Mouse (Mus musculus) midbrain, postnatal 0 days (tissue): ENCODE results near the gene Capns1. TPM values are rescaled to one million over a fixed set of nuclear protein-coding genes. Genes with fewer than 3 reads are reported as not detected.

ENCODE experiments used
- ATAC-seq: fragments of 200-750 bp; cut with Nextera tagmentation; 2 replicates; pipeline ENCODE4 v1.8.0; 2017; ENCODE audit warnings: moderate number of reproducible peaks, mild to moderate bottlenecking, moderate TSS enrichment, moderate library complexity; ENCODE audit not compliant: low FRiP score
- DNase-seq: peaks from one replicate; pipeline ENCODE4 v3.0.0-alpha.2; 2015; ENCODE audit warnings: low spot score
- H3K27ac ChIP-seq: fragments of 300-500 bp; sonication (generic); 2 replicates; pipeline ENCODE4 v1.5.1; 2014; ENCODE audit warnings: low read depth, mild to moderate bottlenecking, low read length, mixed read lengths
- H3K27me3 ChIP-seq: fragments of 300-500 bp; sonication (generic); 2 replicates; pipeline ENCODE4 v1.6.1; 2014; ENCODE audit warnings: low read length, control low read depth, mixed read lengths; ENCODE audit not compliant: insufficient read depth
- H3K36me3 ChIP-seq: fragments of 300-500 bp; sonication (generic); 2 replicates; pipeline ENCODE4 v1.6.1; 2014; ENCODE audit warnings: low read length, control low read depth, mixed read lengths; ENCODE audit not compliant: insufficient read depth
- H3K4me1 ChIP-seq: fragments of 300-500 bp; sonication (generic); 2 replicates; pipeline ENCODE4 v1.6.1; 2014; ENCODE audit warnings: mild to moderate bottlenecking, control low read depth, antibody characterized with exemption, low read length, mixed read lengths; ENCODE audit not compliant: insufficient read depth
- H3K4me2 ChIP-seq: fragments of 300-500 bp; sonication (generic); 2 replicates; pipeline ENCODE4 v1.6.1; 2014; ENCODE audit warnings: low read depth, mild to moderate bottlenecking, low read length, mixed read lengths; ENCODE audit not compliant: poor library complexity, severe bottlenecking
- H3K4me3 ChIP-seq: fragments of 300-500 bp; sonication (generic); 2 replicates; pipeline ENCODE4 v1.5.1; 2014; ENCODE audit warnings: low read depth, mild to moderate bottlenecking, low read length, moderate library complexity
- H3K9ac ChIP-seq: fragments of 300-500 bp; sonication (generic); replicated peaks from 2 replicates; pipeline ENCODE4 v1.6.1; 2014; ENCODE audit warnings: mild to moderate bottlenecking, low read length, moderate library complexity, mixed read lengths; ENCODE audit not compliant: poor library complexity, severe bottlenecking
- H3K9me3 ChIP-seq: fragments of 300-500 bp; sonication (generic); 2 replicates; pipeline ENCODE4 v1.6.1; 2016; ENCODE audit warnings: low read length, control low read depth
- CTCF ChIP-seq: IDR thresholded peaks from 2 replicates; pipeline ENCODE4 v1.5.1; 2016; ENCODE audit warnings: antibody characterized with exemption, mild to moderate bottlenecking
- WGBS: fragments of 180-500 bp; shearing (Covaris S2); extraction: QIAGEN DNeasy Blood & Tissue Kit; methylation state at CpG from one replicate; pipeline ENCODE4 v1.1.7; 2014; 5-methylcytosine and 5-hydroxymethylcytosine counted together
- polyA plus RNA-seq: library from polyadenylated mRNA; unstranded; fragments of >200 nt; fragmentation: Nextera tagmentation; extraction: Ambion mirVana; gene quantifications from 2 replicates; pipeline ENCODE4 v1.2.1, GENCODE M21; 2015
- total RNA-seq: library from RNA; depleted of rRNA; stranded (reverse); fragments of >200 nt; gene quantifications from 2 replicates; pipeline ENCODE4 v1.2.3, GENCODE M21; 2014

The Capns1 gene
- total and polyA plus RNA-seq, 2 experiments from 2014 or later = 58.0 to 272 TPM

DNA sequence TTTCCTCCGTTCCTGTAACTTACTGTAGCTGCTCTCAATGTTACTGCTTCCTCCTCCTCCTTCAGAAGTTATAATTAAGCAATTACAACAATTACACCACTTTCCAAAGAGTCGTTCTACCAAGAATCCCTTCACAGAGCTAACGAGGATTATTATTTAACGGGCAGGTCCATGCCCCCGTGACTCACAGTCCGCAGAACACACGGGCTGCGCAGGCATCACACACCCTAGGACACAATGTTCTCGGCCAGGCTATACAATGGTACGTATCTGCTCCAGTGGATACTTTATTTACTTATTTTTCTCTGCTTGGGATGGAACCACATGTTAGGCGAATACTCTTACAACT is 21.4 kb upstream of the Capns1 start:
- Histone ChIP-seq H3K27ac (peak overlapping the region; percentile 52; the same call in 1 of the 2 replicates), H3K9me3 (no peaks in the 10 kb centered on the region), H3K4me1 (no peaks in the 10 kb centered on the region), H3K4me2 (peak overlapping the region; percentile 91), H3K9ac (no peak overlapping the region), H3K36me3 (peaks cover 11% of the 10 kb centered on the region), H3K4me3 (peak overlapping the region; percentile 43), H3K27me3 (no peaks in the 10 kb centered on the region)
- TF ChIP-seq CTCF = no peak
- WGBS = 27% methylated on average over 11 of the region's 11 CpGs
- ATAC-seq (no peak), DNase-seq (no peak)

DNA sequence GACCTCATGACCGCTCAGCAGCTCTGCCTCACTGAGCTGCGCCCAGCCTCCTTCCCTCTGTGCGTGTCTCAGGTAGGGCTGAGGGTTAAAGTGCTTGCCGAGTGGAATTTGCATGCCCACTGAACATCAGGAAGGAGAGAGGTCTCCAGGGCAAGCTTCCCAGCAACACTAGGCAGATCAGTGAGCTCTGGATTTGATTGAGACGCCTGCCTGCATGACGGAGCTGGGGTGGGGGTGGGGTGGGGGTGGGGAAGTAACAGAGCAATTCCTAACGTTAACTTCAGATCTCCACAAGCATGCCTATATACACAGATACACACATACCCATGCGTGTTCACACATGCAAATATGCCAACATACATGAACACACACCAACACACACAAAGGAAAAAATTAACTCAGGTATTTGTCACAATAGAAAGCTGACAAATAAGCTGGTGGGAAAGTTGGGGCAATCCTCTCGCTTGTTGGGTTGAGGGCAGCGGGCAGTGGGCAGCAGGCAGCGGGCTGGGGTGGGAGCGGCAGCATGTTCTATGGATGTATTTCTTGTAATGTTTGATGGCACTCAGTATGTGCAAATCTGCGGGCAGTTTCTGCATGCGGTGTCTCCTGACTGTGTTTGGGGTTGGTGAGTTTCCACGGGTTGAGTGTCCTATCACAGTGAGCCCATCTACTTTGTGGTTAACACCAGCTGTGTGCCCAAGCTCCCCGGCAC is 20.8 kb upstream of the Capns1 start:
- peak overlapping the region; percentile 43 for H3K4me3 ChIP-seq
- no peaks in the 10 kb centered on the region for H3K27me3 ChIP-seq
- H3K9ac ChIP-seq = peak overlapping the region; percentile 44
- H3K4me2 ChIP-seq = peak overlapping the region; percentile 91
- H3K36me3 ChIP-seq = peaks cover 10% of the 10 kb centered on the region
- H3K4me1 ChIP-seq = no peaks in the 10 kb centered on the region
- H3K9me3 ChIP-seq = no peaks in the 10 kb centered on the region
- TF ChIP-seq CTCF = no peak
- DNase-seq (peak; percentile 75), ATAC-seq (peak; percentile 48; the same call in 1 of the 2 replicates)
- 6% methylated on average over 16 of the region's 16 CpGs for WGBS
- peak overlapping the region; percentile 73 for H3K27ac ChIP-seq

DNA sequence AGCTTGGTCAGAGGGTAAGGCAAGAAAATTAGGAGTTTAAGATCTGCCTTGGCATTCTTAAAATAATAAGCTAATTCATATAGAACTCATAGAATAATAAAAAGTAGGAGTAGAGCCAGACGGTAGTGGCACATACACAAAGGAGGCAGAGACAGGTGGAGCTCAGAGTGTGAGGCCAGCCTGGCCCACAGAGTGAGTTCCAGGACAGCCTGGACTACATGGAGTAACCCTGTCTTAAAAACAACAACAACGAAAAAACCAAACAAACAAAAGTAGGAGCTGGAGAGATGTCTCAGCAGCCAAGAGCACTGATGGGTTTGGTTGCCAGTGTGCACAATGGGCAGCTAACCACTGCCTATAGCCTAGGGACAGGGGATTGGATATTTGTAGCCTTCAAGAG is 18.7 kb upstream of the Capns1 start:
- TF ChIP-seq CTCF = no peak
- Histone ChIP-seq H3K4me3 (no peak overlapping the region), H3K4me1 (no peaks in the 10 kb centered on the region), H3K4me2 (no peak overlapping the region), H3K36me3 (no peaks in the 10 kb centered on the region), H3K27ac (peak overlapping the region; percentile 6; the same call in 1 of the 2 replicates), H3K9me3 (no peaks in the 10 kb centered on the region), H3K9ac (no peak overlapping the region), H3K27me3 (no peaks in the 10 kb centered on the region)
- 73% methylated on average over 2 of the region's 2 CpGs for WGBS
- DNase-seq (no peak), ATAC-seq (peak; percentile 45; the same call in 1 of the 2 replicates)

DNA sequence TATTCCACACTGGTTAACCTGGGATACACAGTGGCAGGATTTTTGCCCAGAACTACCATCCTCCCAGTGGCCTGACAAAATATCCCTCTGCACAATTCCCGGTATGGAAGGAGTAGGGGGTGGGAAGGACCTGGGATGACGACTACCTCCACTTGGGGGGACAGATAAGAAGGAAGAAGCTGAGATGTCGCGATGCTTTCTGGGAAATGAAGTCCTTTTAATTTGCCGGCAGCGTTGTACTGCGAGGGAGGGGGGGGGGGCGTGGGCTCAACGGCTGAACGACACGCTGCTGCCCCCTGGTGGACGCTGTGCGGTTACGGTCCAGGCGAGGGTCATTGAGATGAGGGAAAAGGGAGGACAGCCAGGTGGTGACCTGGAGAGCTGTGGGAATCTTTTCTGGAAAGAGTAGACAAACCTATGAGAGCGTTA is 18.1 kb upstream of the Capns1 start:
- H3K36me3 ChIP-seq = no peaks in the 10 kb centered on the region
- no peaks in the 10 kb centered on the region for H3K9me3 ChIP-seq
- peak; percentile 75 for ATAC-seq
- peak; percentile 92 for DNase-seq
- peak overlapping the region; percentile 41 for H3K4me2 ChIP-seq
- WGBS = 1% methylated on average over 16 of the region's 16 CpGs
- no peak overlapping the region for H3K4me3 ChIP-seq
- no peaks in the 10 kb centered on the region for H3K27me3 ChIP-seq
- H3K4me1 ChIP-seq = no peaks in the 10 kb centered on the region
- H3K9ac ChIP-seq = no peak overlapping the region
- TF ChIP-seq CTCF = peak; percentile 98
- peak overlapping the region; percentile 67 for H3K27ac ChIP-seq

DNA sequence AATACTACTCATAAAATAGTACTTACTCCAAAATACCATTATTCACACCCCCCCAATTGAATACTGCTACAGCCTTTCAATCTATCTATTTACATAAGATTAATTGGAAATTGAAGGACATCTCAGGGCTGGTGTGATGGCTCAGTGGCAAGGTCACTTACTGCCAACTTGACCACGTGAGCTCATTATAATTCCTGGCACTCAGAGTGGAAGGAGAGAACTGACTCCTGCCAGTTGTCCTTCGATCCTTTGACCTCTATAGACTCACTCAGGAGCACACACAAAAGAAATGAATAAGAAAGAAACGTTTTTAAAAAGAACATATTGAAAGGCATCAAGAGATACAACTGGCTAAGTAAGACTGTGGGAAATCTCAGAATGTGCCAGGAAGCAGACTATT is 17.3 kb upstream of the Capns1 start:
- H3K27ac ChIP-seq = peak overlapping the region; percentile 67; the same call in 1 of the 2 replicates
- H3K9ac ChIP-seq = no peak overlapping the region
- no peak for ATAC-seq
- no peak overlapping the region for H3K4me3 ChIP-seq
- H3K4me2 ChIP-seq = no peak overlapping the region
- no peaks in the 10 kb centered on the region for H3K36me3 ChIP-seq
- no peak for TF ChIP-seq CTCF
- WGBS = 63% methylated on average over 3 of the region's 3 CpGs
- no peaks in the 10 kb centered on the region for H3K4me1 ChIP-seq
- no peaks in the 10 kb centered on the region for H3K27me3 ChIP-seq
- no peak for DNase-seq
- H3K9me3 ChIP-seq = no peaks in the 10 kb centered on the region

DNA sequence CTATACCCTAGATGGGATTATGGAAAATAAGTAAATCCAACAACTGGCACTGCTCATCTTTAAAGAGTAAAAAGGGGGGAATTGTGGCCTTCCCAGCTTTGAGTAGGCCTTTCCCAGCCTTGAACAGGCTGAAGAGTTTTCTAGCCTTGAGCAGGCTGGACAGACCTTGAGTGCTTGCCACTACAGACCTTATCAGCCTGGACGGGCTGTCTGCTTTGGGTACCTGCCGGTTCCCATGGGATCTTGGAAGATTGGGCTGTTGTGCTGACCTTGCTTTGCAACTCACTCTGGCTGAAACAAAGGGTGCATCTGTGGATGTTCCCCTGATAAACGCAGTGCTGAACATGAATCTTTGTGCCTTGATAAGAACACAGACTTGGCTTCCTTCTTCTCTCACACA is 15.3 kb upstream of the Capns1 start:
- no peak overlapping the region for H3K27ac ChIP-seq
- 93% methylated on average over 3 of the region's 3 CpGs for WGBS
- no peak overlapping the region for H3K4me3 ChIP-seq
- no peaks in the 10 kb centered on the region for H3K4me1 ChIP-seq
- no peak overlapping the region for H3K4me2 ChIP-seq
- DNase-seq (no peak), ATAC-seq (no peak)
- TF ChIP-seq CTCF = no peak
- no peaks in the 10 kb centered on the region for H3K9me3 ChIP-seq
- H3K36me3 ChIP-seq = no peaks in the 10 kb centered on the region
- H3K27me3 ChIP-seq = no peaks in the 10 kb centered on the region
- H3K9ac ChIP-seq = no peak overlapping the region
